7 mouse cellular contexts compared by ENCODE assay signal in the genomic region with DNA sequence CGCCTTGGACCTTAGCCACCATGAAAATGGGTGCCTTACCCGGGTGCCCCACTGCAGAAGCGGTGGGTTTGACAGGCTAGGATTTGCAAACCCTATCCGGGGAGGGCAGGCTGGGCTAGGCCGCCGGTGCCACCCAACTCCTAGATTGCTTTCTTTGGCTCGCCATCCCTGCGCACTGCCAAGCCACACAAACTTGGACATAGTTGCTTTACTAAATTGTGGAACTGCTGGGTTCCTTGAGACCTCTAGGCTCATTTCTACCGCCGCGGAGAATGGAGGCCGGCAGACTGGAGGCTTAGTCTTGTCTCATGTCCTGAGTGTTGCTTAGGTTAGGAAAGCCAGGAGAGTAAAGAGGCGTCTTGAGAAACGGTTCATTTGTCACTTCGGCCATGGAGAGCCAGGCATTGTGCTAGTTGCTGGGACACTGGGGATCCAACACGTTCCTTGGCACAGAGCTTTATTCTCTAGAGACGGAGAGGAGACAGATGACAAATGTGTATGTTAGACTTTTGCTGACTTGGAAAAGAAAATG. TPM values are rescaled to one million over a fixed set of nuclear protein-coding genes. Genes with fewer than 3 reads are reported as not detected.
DNase-seq lines count a peak whose midpoint lies in the region; ATAC-seq and TF ChIP-seq lines count a peak whose summit lies in the region.

No protein-coding gene starts in this region.

- no peak for ATAC-seq in lung, postnatal 0 days
- ATAC-seq in intestine, embryonic 16.5 days: peak; percentile 2; the same call in 1 of the 2 replicates
- ATAC-seq in neural tube, embryonic 14.5 days (ENCODE audit: low read depth): peak; percentile 19

- TF ChIP-seq CTCF in lung, postnatal 0 days (IDR thresholded peaks at IDR 0.05): no peak

- peak overlapping the region; percentile 64 for H3K4me2 ChIP-seq in lung, postnatal 0 days (replicated peaks; ENCODE audit: low read depth, low read length)
- H3K4me2 ChIP-seq in intestine, embryonic 16.5 days (ENCODE audit: low read depth, low read length): peak overlapping the region; percentile 53
- peak overlapping the region; percentile 53 for H3K4me2 ChIP-seq in neural tube, embryonic 14.5 days (ENCODE audit: low read depth, low read length)

- H3K9ac ChIP-seq in lung, postnatal 0 days (replicated peaks; ENCODE audit: low read depth): peak overlapping the region; percentile 52; the same call in 1 of the 2 replicates
- peak overlapping the region; percentile 100 for H3K9ac ChIP-seq in intestine, embryonic 16.5 days (ENCODE audit: low read depth, low read length)
- peak overlapping the region; percentile 64 for H3K9ac ChIP-seq in neural tube, embryonic 14.5 days (replicated peaks; ENCODE audit: low read depth, low read length)

- H3K27me3 ChIP-seq in lung, postnatal 0 days (replicated peaks; ENCODE audit: insufficient read depth, low read length): no peaks in the 10 kb centered on the region
- no peaks in the 10 kb centered on the region for H3K27me3 ChIP-seq in intestine, embryonic 16.5 days (replicated peaks; ENCODE audit: control insufficient read depth, insufficient read depth, low read length)
- H3K27me3 ChIP-seq in neural tube, embryonic 14.5 days (ENCODE audit: control insufficient read depth, insufficient read depth, low read length): no peaks in the 10 kb centered on the region

- H3K4me1 ChIP-seq in lung, postnatal 0 days (ENCODE audit: insufficient read depth, low read depth, low read length): peaks cover 15% of the 10 kb centered on the region
- peaks cover 10% of the 10 kb centered on the region; the same call in 1 of the 2 replicates for H3K4me1 ChIP-seq in intestine, embryonic 16.5 days (ENCODE audit: control insufficient read depth, insufficient read depth, low read length)
- H3K4me1 ChIP-seq in neural tube, embryonic 14.5 days (ENCODE audit: control insufficient read depth, insufficient read depth, low read length): peaks cover 18% of the 10 kb centered on the region

- no peaks in the 10 kb centered on the region for H3K9me3 ChIP-seq in lung, postnatal 0 days (ENCODE audit: low read length)
- H3K9me3 ChIP-seq in intestine, embryonic 16.5 days (ENCODE audit: control insufficient read depth, low read length): no peaks in the 10 kb centered on the region
- H3K9me3 ChIP-seq in neural tube, embryonic 14.5 days (ENCODE audit: control insufficient read depth, low read length): no peaks in the 10 kb centered on the region

- no peak for TF ChIP-seq EP300 in lung, postnatal 0 days (IDR thresholded peaks at IDR 0.05)

- H3K27ac ChIP-seq in lung, postnatal 0 days (ENCODE audit: low read length): peak overlapping the region; percentile 100
- H3K27ac ChIP-seq in intestine, embryonic 16.5 days (ENCODE audit: low read length): peak overlapping the region; percentile 91
- H3K27ac ChIP-seq in neural tube, embryonic 14.5 days (ENCODE audit: low read depth, low read length): peak overlapping the region; percentile 99

- peaks cover 4% of the 10 kb centered on the region; the same call in 1 of the 2 replicates for H3K36me3 ChIP-seq in lung, postnatal 0 days (ENCODE audit: insufficient read depth, low read length)
- peaks cover 14% of the 10 kb centered on the region for H3K36me3 ChIP-seq in intestine, embryonic 16.5 days (ENCODE audit: control insufficient read depth, insufficient read depth, low read length)
- peaks cover 11% of the 10 kb centered on the region for H3K36me3 ChIP-seq in neural tube, embryonic 14.5 days (ENCODE audit: control insufficient read depth, insufficient read depth, low read length)

- DNase-seq in lung, postnatal 0 days (ENCODE audit: low spot score): no peak
- no peak for DNase-seq in lung, postnatal 36 days
- DNase-seq in fat pad, adult 2 months (ENCODE audit: extremely low read depth, low read depth, low spot score): peak; percentile 77
- DNase-seq in cerebellum, postnatal 14 days: no peak
- no peak for DNase-seq in ovary, postnatal 14 days (ENCODE audit: low spot score)

- H3K4me3 ChIP-seq in lung, postnatal 0 days (ENCODE audit: low read depth, low read length): peak overlapping the region; percentile 99
- peak overlapping the region; percentile 87 for H3K4me3 ChIP-seq in intestine, embryonic 16.5 days (ENCODE audit: low read length)
- peak overlapping the region; percentile 98 for H3K4me3 ChIP-seq in neural tube, embryonic 14.5 days (ENCODE audit: low read depth, low read length)

- WGBS in lung, postnatal 0 days: 81% methylated on average over 17 of the region's 17 CpGs
- WGBS in intestine, embryonic 16.5 days: 80% methylated on average over 17 of the region's 17 CpGs
- 77% methylated on average over 17 of the region's 17 CpGs for WGBS in neural tube, embryonic 14.5 days

RNA-seq across cellular contexts. Expression of a gene that starts 0.8 kb away (rescaled TPM):
- polyA plus RNA-seq in lung, postnatal 0 days (2015; fragmentation: Nextera tagmentation; extraction: Ambion mirVana): 28.3 and 39.6 TPM in 2 replicates
- polyA plus RNA-seq in intestine, embryonic 16.5 days (2015; fragmentation: Nextera tagmentation; extraction: Ambion mirVana): 29.4 and 29.8 TPM in 2 replicates
- polyA plus RNA-seq in neural tube, embryonic 14.5 days (2014; fragmentation: Nextera tagmentation; extraction: Ambion mirVana): 92.0 and 105 TPM in 2 replicates

RNA-seq across cellular contexts. Expression of a gene that starts 31.1 kb away (rescaled TPM):
- polyA plus RNA-seq in lung, postnatal 0 days (2015; fragmentation: Nextera tagmentation; extraction: Ambion mirVana): 54.3 and 64.5 TPM in 2 replicates
- 72.5 and 74.5 TPM in 2 replicates for polyA plus RNA-seq in intestine, embryonic 16.5 days (2015; fragmentation: Nextera tagmentation; extraction: Ambion mirVana)
- 3.9 and 11.6 TPM in 2 replicates for polyA plus RNA-seq in neural tube, embryonic 14.5 days (2014; fragmentation: Nextera tagmentation; extraction: Ambion mirVana)

RNA-seq across cellular contexts. Expression of a gene that starts 42.3 kb away (rescaled TPM):
- not detected in 2 replicates for polyA plus RNA-seq in lung, postnatal 0 days (2015; fragmentation: Nextera tagmentation; extraction: Ambion mirVana)
- not detected in 2 replicates for polyA plus RNA-seq in intestine, embryonic 16.5 days (2015; fragmentation: Nextera tagmentation; extraction: Ambion mirVana)
- not detected in 2 replicates for polyA plus RNA-seq in neural tube, embryonic 14.5 days (2014; fragmentation: Nextera tagmentation; extraction: Ambion mirVana)

RNA-seq across cellular contexts. Expression of a gene that starts 57.6 kb away (rescaled TPM):
- 0.90 and 1.2 TPM in 2 replicates for polyA plus RNA-seq in lung, postnatal 0 days (2015; fragmentation: Nextera tagmentation; extraction: Ambion mirVana)
- 1.1 and 1.7 TPM in 2 replicates for polyA plus RNA-seq in intestine, embryonic 16.5 days (2015; fragmentation: Nextera tagmentation; extraction: Ambion mirVana)
- 0.88 and 1.5 TPM in 2 replicates for polyA plus RNA-seq in neural tube, embryonic 14.5 days (2014; fragmentation: Nextera tagmentation; extraction: Ambion mirVana)
